Mouse (Mus musculus): Measurements from ENCODE around the gene Ppa1.

DNA sequence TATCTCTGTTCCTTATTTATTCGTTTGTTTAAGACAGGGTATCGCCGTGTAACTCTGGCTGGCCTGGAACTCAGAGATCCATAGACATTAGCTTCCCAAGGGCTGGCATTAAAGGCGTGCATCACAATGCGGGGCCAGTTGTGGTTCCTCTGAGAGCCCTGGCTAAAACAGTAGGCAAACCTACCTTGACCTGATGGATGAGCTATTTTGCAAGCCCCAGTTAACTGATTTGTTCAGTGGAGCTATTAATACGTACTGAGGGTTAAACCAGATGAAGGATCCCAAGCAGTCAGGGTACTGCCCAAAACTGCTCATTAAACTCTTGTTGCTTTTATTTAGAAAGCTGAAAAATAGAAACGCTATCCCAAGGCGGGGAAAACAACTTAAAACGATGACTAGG is 31.2 kb downstream of the Ppa1 start:
- TF ChIP-seq CTCF (IDR thresholded peaks at IDR 0.05; ENCODE audit: control insufficient read depth, insufficient read depth, insufficient replicate concordance, low read depth, low read length) (no peak), POLR2A (IDR thresholded peaks at IDR 0.05; ENCODE audit: control insufficient read depth, low read depth, low read length) (no peak)

Data from testis, adult 2 months (tissue).